Mouse (Mus musculus) gastrocnemius, adult 18-20 months (tissue): ENCODE results near the gene Gpr4. TPM values are rescaled to one million over a fixed set of nuclear protein-coding genes. Genes with fewer than 3 reads are reported as not detected.

Source experiments
- DNase-seq: peaks from one replicate; pipeline ENCODE4 v3.0.0; 2021; ENCODE audit warnings: low spot score
- long read RNA-seq, 2 experiments: library from polyadenylated mRNA; stranded (forward); transcript quantifications; one replicate each; pipeline ENCODE4 v2.0.0; 2021
- total RNA-seq, 2 experiments: library from RNA; stranded (reverse); gene quantifications; 2 replicates each; pipeline ENCODE4 v1.2.3; 2021

Gene Gpr4
- total RNA-seq: 1 to 10 TPM; 1.3 to 3.3 TPM
- long read RNA-seq, experiment 1, partial matches to known transcripts: 0 of 3 reads
- long read RNA-seq, experiment 1, other reads (novel, unspliced or antisense): 1 of 3 reads
- long read RNA-seq, experiment 2, partial matches to known transcripts: 0 of 3 reads
- long read RNA-seq, experiment 2, other reads (novel, unspliced or antisense): 0 of 3 reads

GRCm38 (mm10) chr7:19211996-19212755 is at the start of gene Gpr4:
Gene Gpr4 (plus strand): TSS chr7:19212538.
- no peak for DNase-seq

DNA sequence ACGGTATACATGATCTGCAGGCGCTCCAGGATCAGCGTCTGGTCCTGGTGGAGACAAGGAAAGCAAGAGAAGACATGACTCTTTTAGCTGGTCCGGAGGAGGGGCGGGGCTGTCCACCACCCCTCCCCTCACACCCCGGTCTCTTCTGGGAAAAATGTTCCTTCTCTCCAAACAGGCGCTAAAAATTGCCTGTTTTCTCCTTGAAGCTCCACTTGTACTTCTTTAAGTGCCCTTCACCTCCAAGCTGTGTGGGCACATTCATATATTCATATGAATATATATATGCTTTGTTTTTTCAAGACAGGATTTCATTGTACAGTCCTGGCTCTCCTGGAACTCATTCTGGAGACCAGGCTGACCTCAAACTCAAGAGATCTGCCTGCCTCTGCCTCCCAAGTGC is 49.4 kb upstream of the Gpr4 start:
- no peak for DNase-seq

GRCm38 (mm10) chr7:19163752-19164151 is 48.6 kb upstream of the Gpr4 start:
- no peak for DNase-seq

DNA sequence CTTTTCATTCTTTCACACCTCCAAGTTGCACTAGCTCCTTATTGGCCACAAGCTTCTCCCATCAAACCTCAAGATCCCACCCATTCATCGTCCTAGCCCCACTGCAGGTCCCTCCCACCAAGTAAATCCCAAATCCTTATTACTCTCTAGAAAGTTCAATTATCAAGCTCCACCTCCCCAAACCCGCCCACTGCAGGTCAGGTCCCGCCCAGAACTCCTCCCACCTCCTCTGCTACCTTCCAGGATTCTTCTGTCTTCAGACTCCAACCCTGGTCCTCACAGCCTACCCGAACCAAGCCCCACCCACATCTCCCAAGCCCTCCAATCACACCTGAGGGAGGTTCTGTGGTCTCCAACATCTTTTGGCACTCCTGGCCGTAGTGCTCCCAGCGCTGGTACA is 48.1 kb upstream of the Gpr4 start:
- DNase-seq: no peak

DNA sequence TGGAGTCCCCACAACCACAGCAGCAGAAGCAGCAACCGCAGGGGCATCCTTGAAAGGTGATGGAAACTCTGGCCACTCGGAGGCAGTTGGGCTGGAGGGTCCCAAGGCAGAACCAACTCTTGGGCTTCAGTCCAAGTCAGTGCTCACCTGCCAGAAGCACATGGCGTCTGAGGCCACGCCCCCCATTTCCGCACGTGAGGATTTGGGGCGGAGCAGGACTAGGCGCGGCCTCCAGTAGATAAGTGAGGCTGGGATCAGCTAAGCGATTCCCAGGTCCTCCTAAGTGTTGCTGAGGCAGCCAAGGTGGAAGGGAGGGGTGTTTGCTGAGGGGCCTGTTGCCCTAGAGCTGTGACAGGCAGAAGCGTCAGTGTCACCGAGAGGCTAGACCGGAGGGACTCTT is 47.4 kb upstream of the Gpr4 start:
- no peak for DNase-seq

DNA sequence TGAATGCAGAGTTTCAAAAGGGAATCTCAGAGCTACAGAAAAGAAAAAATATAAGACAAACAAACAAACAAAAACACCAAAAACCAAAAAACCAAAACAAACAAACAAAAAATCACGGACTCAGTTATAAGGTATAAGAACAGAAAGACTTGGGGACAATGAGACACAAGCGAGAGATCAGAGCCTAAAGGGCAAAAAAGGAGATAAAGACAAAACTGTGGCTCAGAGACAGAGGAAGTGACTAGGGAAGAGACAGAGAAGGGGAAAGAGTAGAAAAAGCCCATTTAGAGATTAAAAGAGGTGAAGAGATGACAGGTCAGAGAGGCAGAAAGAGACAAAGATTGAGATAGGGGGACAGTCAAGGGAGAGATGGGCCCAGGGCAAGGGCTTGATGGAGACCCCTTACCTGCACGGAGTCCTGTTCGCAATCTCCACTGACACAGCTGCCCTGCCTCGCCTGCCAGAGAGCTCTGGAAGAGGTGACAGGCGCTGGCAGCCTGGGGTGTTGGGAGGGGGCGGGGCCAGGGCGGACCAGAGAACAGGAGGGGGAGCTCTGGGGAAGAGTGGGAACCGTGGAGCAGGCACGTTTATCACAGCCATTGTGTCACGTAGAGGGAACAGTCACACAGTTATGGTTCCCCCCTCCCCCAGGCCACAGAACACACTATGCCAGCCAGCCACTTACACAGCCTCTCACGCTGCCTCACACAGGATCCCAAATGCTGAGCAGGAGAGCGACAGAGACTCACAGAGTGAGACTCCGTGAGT is 46.5 kb upstream of the Gpr4 start, which contains the start of gene Gipr:
Gene Gipr, minus strand, starts transcription at position 472 of the 768 bp plus-strand sequence.
- no peak for DNase-seq

- no peak for DNase-seq
Measured at GRCm38 (mm10) chr7:19166990-19167389, 45.3 kb upstream of the Gpr4 start.

DNA sequence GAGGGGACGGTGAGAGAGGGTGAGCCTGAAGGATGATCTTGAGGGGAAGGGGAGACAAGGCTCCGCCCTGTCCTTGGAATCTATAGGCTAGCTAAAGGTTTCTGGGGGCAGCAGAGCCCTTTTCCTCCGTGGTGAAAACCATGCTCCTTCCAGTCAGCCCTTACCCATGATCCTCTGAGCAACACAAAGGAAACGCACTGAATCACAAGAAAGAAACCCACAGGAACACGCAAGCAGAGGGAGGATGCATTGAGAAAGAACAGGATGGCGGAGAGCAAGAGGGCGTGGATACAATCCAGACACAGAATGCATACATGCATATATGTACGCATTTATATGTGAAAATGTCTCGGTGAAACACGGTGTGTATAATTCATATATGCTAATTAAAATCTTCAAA is 42.8 kb upstream of the Gpr4 start:
- DNase-seq: no peak

- no peak for DNase-seq
Measured at GRCm38 (mm10) chr7:19170142-19170541, 42.2 kb upstream of the Gpr4 start.

DNA sequence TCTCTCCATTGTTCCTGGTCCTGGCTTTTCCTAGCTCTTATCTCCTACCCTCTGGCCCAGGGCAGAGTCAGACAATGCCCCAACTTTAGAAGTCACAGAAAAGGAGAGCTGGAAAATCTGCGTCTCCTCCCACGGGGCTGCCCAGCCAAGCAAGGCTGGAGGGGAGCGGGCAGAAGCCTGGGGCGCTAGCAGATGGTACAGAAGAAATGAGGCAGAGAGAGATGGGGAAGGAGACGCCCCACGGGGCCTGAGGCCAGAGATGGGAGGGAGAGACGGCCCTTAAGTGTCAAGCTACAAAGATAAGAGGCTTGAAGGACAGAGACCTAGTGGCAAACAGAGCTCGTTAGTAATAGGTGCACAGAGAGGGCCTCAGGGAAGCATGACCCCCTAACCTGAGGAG is 40.5 kb upstream of the Gpr4 start:
- no peak for DNase-seq

- peak; percentile 78 for DNase-seq
Measured at GRCm38 (mm10) chr7:19172874-19173273, 39.5 kb upstream of the Gpr4 start.

GRCm38 (mm10) chr7:19175708-19176515 is 36.4 kb upstream of the Gpr4 start, which contains the start of gene Eml2:
Gene Eml2 (plus strand): TSS chr7:19176421.
- peak; percentile 68 for DNase-seq

DNA sequence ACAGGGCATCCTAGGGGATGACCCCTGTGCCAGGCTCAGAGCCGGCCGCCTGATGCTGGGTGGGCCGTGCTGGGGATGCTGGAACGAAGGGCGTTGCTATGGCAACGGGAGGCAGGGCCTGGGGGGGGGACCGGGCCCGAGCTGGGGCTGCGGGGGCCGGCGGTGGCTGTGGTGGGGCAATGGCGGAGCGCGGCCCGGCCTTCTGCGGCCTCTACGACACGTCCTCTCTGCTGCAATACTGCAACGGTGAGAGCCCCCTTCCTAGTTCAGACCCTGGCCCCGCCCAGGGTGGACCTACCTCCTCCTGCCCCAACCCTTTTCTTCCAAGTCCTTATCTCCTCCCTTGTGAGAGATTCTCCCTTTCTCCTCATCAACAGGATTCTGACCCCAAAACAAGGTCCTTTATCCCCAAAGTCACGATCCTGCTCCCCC is 35.8 kb upstream of the Gpr4 start:
- no peak for DNase-seq

GRCm38 (mm10) chr7:19177216-19177615 is 35.1 kb upstream of the Gpr4 start:
- DNase-seq: no peak

DNA sequence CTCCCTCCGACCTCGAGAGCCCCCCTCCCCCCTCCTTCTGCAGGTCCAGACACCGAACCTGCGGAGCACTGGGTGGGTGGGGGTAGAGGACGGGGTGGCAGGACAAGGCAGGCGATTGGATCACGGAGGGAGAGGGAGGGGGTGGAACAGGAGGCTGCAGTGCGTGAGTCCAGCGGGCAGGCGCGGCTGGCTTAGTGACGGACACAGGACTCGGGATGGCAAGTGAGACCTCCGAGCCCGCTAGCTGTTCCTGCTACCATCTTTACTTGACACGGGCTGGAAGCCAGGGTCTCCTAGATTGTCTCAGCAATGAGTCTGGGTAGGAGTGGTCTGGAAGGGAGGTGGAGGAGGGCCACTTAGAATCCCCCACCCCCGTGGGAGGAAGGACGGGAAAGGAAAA is 34.3 kb upstream of the Gpr4 start:
- DNase-seq: no peak

- DNase-seq: peak; percentile 66
Measured at GRCm38 (mm10) chr7:19178443-19179092, 33.8 kb upstream of the Gpr4 start.

DNA sequence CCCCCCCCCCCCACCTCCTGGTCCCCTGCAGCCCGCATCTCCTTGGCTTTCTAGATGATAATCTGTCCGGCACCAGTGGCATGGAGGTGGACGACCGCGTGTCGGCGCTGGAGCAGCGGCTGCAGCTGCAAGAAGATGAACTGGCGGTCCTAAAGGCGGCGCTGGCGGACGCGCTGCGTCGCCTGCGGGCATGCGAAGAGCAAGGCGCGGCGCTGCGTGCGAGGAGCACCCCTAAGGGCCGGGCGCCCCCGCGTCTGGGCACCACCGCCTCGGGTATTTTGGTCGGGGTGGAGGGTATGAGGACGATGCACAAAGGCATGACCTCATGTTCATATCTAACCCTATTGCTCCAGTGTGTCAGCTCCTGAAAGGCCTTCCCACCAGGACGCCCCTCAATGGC is 33.2 kb upstream of the Gpr4 start:
- DNase-seq: peak; percentile 53

GRCm38 (mm10) chr7:19179936-19180335 is 32.4 kb upstream of the Gpr4 start:
- DNase-seq: no peak

GRCm38 (mm10) chr7:19180862-19181429 is 31.4 kb upstream of the Gpr4 start:
- no peak for DNase-seq

- DNase-seq: no peak
Measured at GRCm38 (mm10) chr7:19184250-19184649, 28.1 kb upstream of the Gpr4 start.

DNA sequence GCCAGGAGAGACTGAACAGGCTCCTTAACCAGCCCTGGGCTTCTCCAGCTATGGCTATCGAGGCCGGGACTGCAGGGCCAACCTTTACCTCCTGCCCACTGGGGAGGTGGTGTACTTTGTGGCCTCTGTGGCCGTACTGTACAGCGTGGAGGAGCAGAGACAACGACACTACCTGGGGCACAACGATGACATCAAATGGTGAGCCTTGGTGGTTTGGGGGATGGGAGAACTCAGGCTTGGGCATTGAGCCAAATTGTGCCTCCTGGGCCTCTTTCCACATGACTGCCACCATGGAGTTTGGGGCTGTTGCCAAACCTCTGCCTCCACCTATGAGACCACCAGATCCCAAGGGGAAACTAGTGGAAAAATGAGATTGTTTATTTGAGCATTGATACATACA is 27.6 kb upstream of the Gpr4 start:
- DNase-seq: no peak
